Mouse (Mus musculus): ENCODE data around the gene Cercam. TPM values are rescaled to one million over a fixed set of nuclear protein-coding genes. Genes with fewer than 3 reads are reported as not detected.

Gene Cercam
- polyA plus RNA-seq, 1 experiment: 10.1 TPM

DNA sequence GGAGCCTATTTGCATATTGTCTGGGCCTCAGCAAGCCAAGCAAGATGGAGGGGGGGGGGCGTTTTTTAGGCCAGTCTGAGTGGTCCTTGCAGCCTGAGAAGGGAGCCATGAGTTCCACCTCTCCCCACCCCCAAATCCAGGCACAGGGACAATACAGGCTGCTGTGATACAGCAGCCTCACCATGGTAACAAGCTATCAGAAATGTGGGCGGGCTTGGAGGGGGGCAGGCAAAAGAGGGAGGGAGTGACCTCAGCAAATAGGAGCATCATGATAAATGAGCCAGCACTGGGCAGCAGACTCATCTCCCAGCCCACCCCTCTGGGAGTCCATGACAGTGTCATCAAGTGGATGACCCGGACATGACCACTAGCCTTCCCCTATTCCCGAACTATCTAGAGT is 29.5 kb upstream of the Cercam start:
- H3K4me3 ChIP-seq (ENCODE audit: insufficient read depth, low read length): no peak overlapping the region
- no peak overlapping the region for H3K27ac ChIP-seq (ENCODE audit: insufficient read depth, low read depth, low read length)
- no peaks in the 10 kb centered on the region for H3K4me1 ChIP-seq (ENCODE audit: control insufficient read depth, insufficient read depth, low read length)
- TF ChIP-seq CTCF (IDR thresholded peaks at IDR 0.05; ENCODE audit: low read depth, low read length) (no peak), POLR2A (IDR thresholded peaks at IDR 0.05; ENCODE audit: borderline replicate concordance, low read depth, low read length) (no peak)

DNA sequence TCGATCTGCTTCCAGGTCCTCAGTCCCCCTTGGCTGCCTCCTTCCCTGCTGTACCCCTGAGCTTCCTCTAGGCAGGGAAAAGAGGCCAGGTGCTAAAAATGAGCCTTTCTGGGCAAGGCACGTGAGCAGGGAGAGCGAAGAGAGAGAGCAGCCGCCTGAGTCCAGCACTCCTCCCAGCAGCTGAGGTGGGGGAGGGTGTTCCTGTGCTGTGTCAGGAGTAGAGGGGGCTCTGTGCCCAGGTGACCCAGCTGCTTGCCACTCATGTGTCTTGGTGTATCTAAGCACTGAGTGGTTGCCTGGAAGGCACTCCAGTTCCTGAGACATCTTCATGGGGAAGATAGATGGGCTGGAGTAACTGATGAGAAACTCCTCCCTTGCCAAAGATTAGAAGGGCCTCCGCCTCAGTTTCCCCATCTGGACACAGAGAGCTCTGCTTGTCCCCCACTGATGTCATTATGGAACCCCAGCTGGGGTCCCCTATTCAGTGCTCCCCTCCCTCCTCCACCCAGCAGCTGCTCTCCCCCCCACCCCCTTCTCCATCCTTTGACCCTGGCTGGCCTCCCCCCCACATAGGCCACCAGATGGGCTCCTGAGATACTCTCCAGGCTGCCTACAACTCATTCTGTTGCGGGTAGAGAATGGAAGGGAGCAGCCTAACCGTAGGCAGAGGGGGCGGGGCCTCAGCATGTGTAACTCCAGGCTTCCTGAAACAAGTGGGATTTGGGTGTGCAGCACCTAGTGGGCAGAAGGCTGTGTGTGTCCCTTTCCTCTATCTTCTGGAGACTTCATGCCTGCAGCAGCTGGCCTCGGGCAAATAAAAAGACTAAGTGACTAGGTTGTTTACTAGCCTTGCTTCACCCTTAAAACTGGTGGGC is 25.5 kb upstream of the Cercam start:
- Histone ChIP-seq H3K4me3 (ENCODE audit: insufficient read depth, low read length) (no peak overlapping the region), H3K4me1 (ENCODE audit: control insufficient read depth, insufficient read depth, low read length) (no peaks in the 10 kb centered on the region), H3K27ac (ENCODE audit: insufficient read depth, low read depth, low read length) (no peak overlapping the region)
- TF ChIP-seq POLR2A (IDR thresholded peaks at IDR 0.05; ENCODE audit: borderline replicate concordance, low read depth, low read length) (no peak), CTCF (IDR thresholded peaks at IDR 0.05; ENCODE audit: low read depth, low read length) (no peak)

DNA sequence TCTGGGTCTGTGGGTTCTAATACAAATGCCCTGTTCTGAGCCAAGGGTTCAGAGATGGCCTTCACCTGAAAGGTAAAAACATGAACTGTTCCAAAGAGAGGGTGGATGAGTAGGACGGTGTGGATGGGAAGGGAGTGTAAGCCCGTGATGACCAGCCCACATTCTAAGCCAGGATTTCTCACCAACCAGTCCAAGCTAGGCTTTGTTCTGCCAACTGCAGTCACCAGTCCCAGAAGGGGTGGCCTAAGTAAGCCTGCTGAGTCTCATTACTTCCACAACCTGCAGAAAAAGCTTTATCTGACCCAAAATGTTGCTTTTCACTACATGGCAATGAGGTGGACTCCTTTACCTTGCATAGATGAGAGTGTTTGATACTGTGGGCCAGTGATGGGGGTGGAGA is 24.8 kb upstream of the Cercam start:
- Histone ChIP-seq H3K27ac (ENCODE audit: insufficient read depth, low read depth, low read length) (no peak overlapping the region), H3K4me1 (ENCODE audit: control insufficient read depth, insufficient read depth, low read length) (no peaks in the 10 kb centered on the region), H3K4me3 (ENCODE audit: insufficient read depth, low read length) (no peak overlapping the region)
- TF ChIP-seq POLR2A (IDR thresholded peaks at IDR 0.05; ENCODE audit: borderline replicate concordance, low read depth, low read length): no peak
- TF ChIP-seq CTCF (IDR thresholded peaks at IDR 0.05; ENCODE audit: low read depth, low read length): no peak

DNA sequence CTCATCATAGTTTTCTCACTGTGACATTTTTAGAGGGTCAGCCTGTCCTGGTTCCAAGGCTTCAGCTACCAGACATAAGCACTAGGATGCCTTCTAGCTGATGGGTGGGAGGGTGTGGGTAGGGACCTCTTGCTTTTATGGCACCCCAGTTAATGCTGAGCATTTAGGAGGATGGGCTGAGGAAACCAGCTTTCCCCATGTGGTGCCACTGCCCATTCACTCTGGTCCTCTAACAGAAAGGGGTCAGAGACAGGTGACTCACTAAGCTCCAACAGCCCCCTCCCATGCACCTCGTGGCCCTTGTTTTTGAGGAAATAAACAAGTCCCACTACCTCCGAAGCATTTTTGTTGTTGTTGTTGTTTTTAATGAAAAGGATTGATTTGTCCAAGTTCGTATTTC is 24.3 kb upstream of the Cercam start:
- no peak for TF ChIP-seq POLR2A (IDR thresholded peaks at IDR 0.05; ENCODE audit: borderline replicate concordance, low read depth, low read length)
- no peak for TF ChIP-seq CTCF (IDR thresholded peaks at IDR 0.05; ENCODE audit: low read depth, low read length)
- no peak overlapping the region for H3K4me3 ChIP-seq (ENCODE audit: insufficient read depth, low read length)
- H3K4me1 ChIP-seq (ENCODE audit: control insufficient read depth, insufficient read depth, low read length): no peaks in the 10 kb centered on the region
- H3K27ac ChIP-seq (ENCODE audit: insufficient read depth, low read depth, low read length): no peak overlapping the region

DNA sequence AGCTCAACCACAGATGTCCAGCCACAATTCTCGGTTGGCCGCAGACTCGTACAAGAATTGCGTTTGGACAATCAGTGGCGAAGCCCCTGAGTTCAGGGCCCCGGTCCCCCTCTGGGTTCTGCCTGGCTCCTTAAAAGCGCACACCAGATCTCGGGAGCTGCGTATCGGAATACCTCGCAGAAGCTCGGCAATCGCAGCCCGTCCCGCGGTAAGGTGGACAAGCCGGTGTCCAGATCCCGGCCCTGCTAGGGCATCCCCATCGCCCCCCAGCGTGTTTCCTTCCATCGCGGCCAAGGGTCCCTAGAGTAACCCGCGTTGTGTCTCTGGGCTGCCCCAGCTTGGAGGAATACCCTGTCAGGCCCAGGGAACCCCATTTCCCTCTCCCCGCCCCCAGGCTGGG is 23.3 kb upstream of the Cercam start:
- Histone ChIP-seq H3K4me3 (ENCODE audit: insufficient read depth, low read length) (no peak overlapping the region), H3K27ac (ENCODE audit: insufficient read depth, low read depth, low read length) (no peak overlapping the region), H3K4me1 (ENCODE audit: control insufficient read depth, insufficient read depth, low read length) (no peaks in the 10 kb centered on the region)
- TF ChIP-seq POLR2A (IDR thresholded peaks at IDR 0.05; ENCODE audit: borderline replicate concordance, low read depth, low read length): no peak
- TF ChIP-seq CTCF (IDR thresholded peaks at IDR 0.05; ENCODE audit: low read depth, low read length): no peak

DNA sequence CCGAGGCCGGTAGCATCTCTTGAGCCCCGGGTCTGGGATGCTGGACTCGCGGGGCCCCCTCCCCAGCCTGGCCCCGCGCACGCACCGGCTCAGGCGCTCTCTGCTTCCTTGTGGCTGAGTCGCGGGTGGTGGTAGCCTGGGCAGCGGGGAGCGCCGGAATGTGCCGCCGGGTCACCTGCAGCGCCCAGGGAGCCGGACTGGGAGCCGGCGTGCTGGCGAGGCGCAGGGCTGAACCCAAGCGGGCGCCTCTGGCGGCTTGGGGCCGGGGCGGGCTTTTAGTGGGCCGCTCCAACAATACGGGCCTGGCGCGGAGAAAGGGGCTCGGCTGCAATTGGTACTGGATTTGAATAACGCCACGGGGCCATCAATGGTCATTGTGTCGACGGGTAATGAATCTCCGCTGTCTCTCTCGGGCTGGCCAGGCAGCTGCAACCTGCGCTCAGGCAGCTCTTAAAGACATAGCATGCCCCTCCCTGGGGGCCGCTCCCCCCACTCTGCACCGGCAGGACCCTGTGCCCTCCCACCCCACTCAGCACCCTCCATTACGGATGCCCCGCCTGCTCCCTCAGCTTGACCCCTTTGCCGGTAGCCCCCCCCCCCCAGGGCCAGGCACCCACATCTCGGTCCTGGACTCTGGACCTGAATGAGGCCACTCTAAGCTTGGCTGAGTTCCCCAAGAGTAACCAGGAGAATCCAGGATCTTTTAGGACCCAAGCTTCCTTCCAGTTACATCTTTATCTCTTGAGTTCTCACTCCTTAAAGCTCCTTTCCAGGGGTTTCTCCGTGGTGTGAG is 22.7 kb upstream of the Cercam start:
- H3K27ac ChIP-seq (ENCODE audit: insufficient read depth, low read depth, low read length): no peak overlapping the region
- no peaks in the 10 kb centered on the region for H3K4me1 ChIP-seq (ENCODE audit: control insufficient read depth, insufficient read depth, low read length)
- no peak overlapping the region for H3K4me3 ChIP-seq (ENCODE audit: insufficient read depth, low read length)
- TF ChIP-seq CTCF (IDR thresholded peaks at IDR 0.05; ENCODE audit: low read depth, low read length) (no peak), POLR2A (IDR thresholded peaks at IDR 0.05; ENCODE audit: borderline replicate concordance, low read depth, low read length) (no peak)

DNA sequence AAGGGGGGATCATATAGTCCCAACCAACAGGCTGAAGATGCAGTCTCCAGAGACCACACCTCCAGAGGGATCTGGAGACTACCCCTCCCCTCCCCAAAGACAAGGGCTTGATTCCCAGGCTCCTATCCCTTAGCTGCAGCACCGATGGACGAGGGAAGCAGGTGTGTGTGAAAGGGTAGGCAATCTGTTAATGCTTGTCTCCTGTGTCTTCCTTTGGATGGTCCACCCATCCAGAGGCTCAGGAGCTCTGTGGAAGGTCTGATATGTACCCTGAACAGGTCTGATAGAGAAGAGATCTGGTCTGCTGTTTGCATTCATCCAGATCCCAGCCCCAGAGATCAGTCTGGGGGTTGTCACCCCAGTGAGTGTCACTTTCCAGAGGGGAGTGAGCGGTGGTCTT is 22.1 kb upstream of the Cercam start:
- Histone ChIP-seq H3K4me3 (ENCODE audit: insufficient read depth, low read length) (no peak overlapping the region), H3K27ac (ENCODE audit: insufficient read depth, low read depth, low read length) (no peak overlapping the region), H3K4me1 (ENCODE audit: control insufficient read depth, insufficient read depth, low read length) (no peaks in the 10 kb centered on the region)
- no peak for TF ChIP-seq POLR2A (IDR thresholded peaks at IDR 0.05; ENCODE audit: borderline replicate concordance, low read depth, low read length)
- no peak for TF ChIP-seq CTCF (IDR thresholded peaks at IDR 0.05; ENCODE audit: low read depth, low read length)

DNA sequence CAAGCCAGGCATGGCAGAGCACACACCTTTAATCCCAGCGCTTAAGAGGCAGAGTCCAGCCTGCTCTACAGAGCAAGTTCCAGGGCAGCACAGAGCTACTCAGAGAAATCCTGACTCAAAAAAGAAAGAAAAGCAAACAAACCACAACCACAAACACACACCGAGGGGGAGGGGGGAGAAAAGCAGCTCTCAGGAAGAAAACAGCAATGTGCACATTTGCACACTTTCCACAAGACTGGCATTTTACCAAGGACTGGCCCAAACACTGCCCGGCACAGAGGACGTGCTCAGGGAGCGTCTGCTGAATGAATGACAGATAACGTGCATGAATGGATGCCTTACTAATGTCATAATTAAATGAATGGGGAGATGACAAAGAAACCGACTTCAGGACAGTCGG is 19.9 kb upstream of the Cercam start:
- TF ChIP-seq CTCF (IDR thresholded peaks at IDR 0.05; ENCODE audit: low read depth, low read length) (no peak), POLR2A (IDR thresholded peaks at IDR 0.05; ENCODE audit: borderline replicate concordance, low read depth, low read length) (no peak)
- H3K4me3 ChIP-seq (ENCODE audit: insufficient read depth, low read length): no peak overlapping the region
- no peak overlapping the region for H3K27ac ChIP-seq (ENCODE audit: insufficient read depth, low read depth, low read length)
- H3K4me1 ChIP-seq (ENCODE audit: control insufficient read depth, insufficient read depth, low read length): no peaks in the 10 kb centered on the region

DNA sequence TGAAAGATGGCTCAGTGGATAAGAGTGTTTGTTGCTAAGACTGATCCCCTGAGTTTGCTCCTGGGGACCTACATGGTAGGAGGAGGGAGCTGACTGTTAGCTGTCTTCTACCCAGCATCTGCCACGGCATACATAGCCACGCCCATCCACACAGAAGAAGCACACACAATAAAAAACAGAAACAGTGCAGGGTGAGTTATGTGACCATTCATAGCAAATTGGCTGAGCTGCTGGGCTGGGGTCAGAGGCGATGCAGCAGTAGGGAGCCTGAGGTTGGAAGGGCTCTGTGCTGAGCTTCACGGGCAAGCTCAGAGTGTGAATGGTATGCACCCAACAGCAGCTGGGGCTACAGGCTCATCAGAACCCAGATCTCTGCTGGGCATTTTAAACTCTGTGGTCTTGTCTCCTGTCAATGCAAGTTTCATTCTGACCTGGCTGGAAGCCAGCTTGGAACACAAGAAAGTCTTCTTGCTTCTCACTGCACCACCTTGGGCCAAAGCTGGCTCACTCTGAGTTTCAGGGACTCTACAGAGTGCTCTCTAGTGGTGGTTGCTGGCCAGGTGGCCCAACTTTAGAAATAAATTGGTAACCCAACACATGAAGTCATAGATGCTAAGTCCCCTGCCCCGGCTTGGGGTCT is 19.0 kb upstream of the Cercam start:
- TF ChIP-seq POLR2A (IDR thresholded peaks at IDR 0.05; ENCODE audit: borderline replicate concordance, low read depth, low read length) (no peak), CTCF (IDR thresholded peaks at IDR 0.05; ENCODE audit: low read depth, low read length) (no peak)
- Histone ChIP-seq H3K27ac (ENCODE audit: insufficient read depth, low read depth, low read length) (no peak overlapping the region), H3K4me3 (ENCODE audit: insufficient read depth, low read length) (no peak overlapping the region), H3K4me1 (ENCODE audit: control insufficient read depth, insufficient read depth, low read length) (no peaks in the 10 kb centered on the region)
